Mouse (Mus musculus) heart, embryonic 12.5 days (tissue): Measurements from ENCODE around the gene Nutf2. TPM values are rescaled to one million over a fixed set of nuclear protein-coding genes. Genes with fewer than 3 reads are reported as not detected.
"Not testable (repeated sequence)": the region's sequence is repeated elsewhere in the genome, so short reads cannot be mapped to it uniquely, and the experiment has no call there.

Source experiments
- ATAC-seq: fragments of 200-750 bp; cut with Nextera tagmentation; 2 replicates; pipeline ENCODE4 v1.8.0; 2017; ENCODE audit warnings: moderate TSS enrichment, moderate library complexity; ENCODE audit not compliant: insufficient number of reproducible peaks, low FRiP score
- H3K27ac ChIP-seq: fragments of 300-500 bp; sonication (generic); 2 replicates; pipeline ENCODE4 v1.5.1; 2016; ENCODE audit warnings: mild to moderate bottlenecking, moderate library complexity; ENCODE audit not compliant: poor library complexity, severe bottlenecking
- H3K27me3 ChIP-seq: fragments of 300-500 bp; sonication (generic); replicated peaks from 2 replicates; pipeline ENCODE4 v1.6.1; 2016; ENCODE audit warnings: mild to moderate bottlenecking, moderate library complexity
- H3K36me3 ChIP-seq: fragments of 300-500 bp; sonication (generic); 2 replicates; pipeline ENCODE4 v1.6.1; 2016; ENCODE audit warnings: mild to moderate bottlenecking, moderate library complexity
- H3K4me1 ChIP-seq: fragments of 300-500 bp; sonication (generic); replicated peaks from 2 replicates; pipeline ENCODE4 v1.6.1; 2016; ENCODE audit warnings: mild to moderate bottlenecking
- H3K4me2 ChIP-seq: fragments of 300-500 bp; sonication (generic); 2 replicates; pipeline ENCODE4 v1.6.1; 2016; ENCODE audit warnings: mild to moderate bottlenecking, moderate library complexity
- H3K4me3 ChIP-seq: fragments of 300-500 bp; sonication (generic); 2 replicates; pipeline ENCODE4 v1.5.1; 2016; ENCODE audit warnings: mild to moderate bottlenecking
- H3K9ac ChIP-seq: fragments of 300-500 bp; sonication (generic); 2 replicates; pipeline ENCODE4 v1.6.1; 2016; ENCODE audit warnings: mild to moderate bottlenecking, moderate library complexity
- H3K9me3 ChIP-seq: fragments of 300-500 bp; sonication (generic); replicated peaks from 2 replicates; pipeline ENCODE4 v1.6.1; 2016; ENCODE audit warnings: mild to moderate bottlenecking, moderate library complexity
- WGBS: fragments of 180-500 bp; shearing (Covaris S2); methylation state at CpG from one replicate; pipeline ENCODE4 v1.1.7; 2016; 5-methylcytosine and 5-hydroxymethylcytosine counted together
- polyA plus RNA-seq: library from polyadenylated mRNA; unstranded; fragments of >200 nt; fragmentation: Nextera tagmentation; extraction: Ambion mirVana; gene quantifications from 2 replicates; pipeline ENCODE4 v1.2.1, GENCODE M21; 2016

Gene Nutf2
- polyA plus RNA-seq, 1 experiment from 2014 or later: 224 TPM

GRCm38 (mm10) chr8:105833740-105834139 lies 26.6 kb upstream of the Nutf2 start:
- WGBS: 67% methylated on average over 2 of the region's 2 CpGs
- not testable (repeated sequence) for H3K9ac ChIP-seq, H3K9me3 ChIP-seq, H3K36me3 ChIP-seq, ATAC-seq, H3K4me2 ChIP-seq, H3K4me3 ChIP-seq, H3K27ac ChIP-seq, H3K27me3 ChIP-seq, H3K4me1 ChIP-seq

GRCm38 (mm10) chr8:105835318-105835717 lies 25.1 kb upstream of the Nutf2 start:
- no peak overlapping the region for H3K27ac ChIP-seq
- no peaks in the 10 kb centered on the region for H3K4me1 ChIP-seq
- no peak overlapping the region for H3K4me2 ChIP-seq
- no peak overlapping the region for H3K9ac ChIP-seq
- H3K9me3 ChIP-seq: no peaks in the 10 kb centered on the region
- no peak overlapping the region for H3K4me3 ChIP-seq
- 0 out of 2 replicates have a peak, but pooled peaks have one; percentile 39 for ATAC-seq
- H3K36me3 ChIP-seq: no peaks in the 10 kb centered on the region
- H3K27me3 ChIP-seq: no peaks in the 10 kb centered on the region
- 29% methylated on average over 11 of the region's 11 CpGs for WGBS

- Histone ChIP-seq H3K4me2 (no peak overlapping the region), H3K4me1 (no peaks in the 10 kb centered on the region), H3K4me3 (no peak overlapping the region), H3K36me3 (peaks cover 9% of the 10 kb centered on the region), H3K9me3 (no peaks in the 10 kb centered on the region), H3K27me3 (no peaks in the 10 kb centered on the region), H3K9ac (no peak overlapping the region), H3K27ac (no peak overlapping the region)
- ATAC-seq: no peak
- WGBS: 84% methylated on average over 6 of the region's 6 CpGs
Observed at GRCm38 (mm10) chr8:105836991-105837390, 23.4 kb upstream of the Nutf2 start.

GRCm38 (mm10) chr8:105839209-105839608 lies 21.2 kb upstream of the Nutf2 start:
- no peaks in the 10 kb centered on the region for H3K27me3 ChIP-seq
- no peak overlapping the region for H3K27ac ChIP-seq
- H3K4me1 ChIP-seq: no peaks in the 10 kb centered on the region
- WGBS: 83% methylated on average over 5 of the region's 5 CpGs
- no peak overlapping the region for H3K9ac ChIP-seq
- no peak for ATAC-seq
- H3K4me3 ChIP-seq: no peak overlapping the region
- H3K36me3 ChIP-seq: peaks cover 27% of the 10 kb centered on the region
- H3K9me3 ChIP-seq: no peaks in the 10 kb centered on the region
- no peak overlapping the region for H3K4me2 ChIP-seq

- Histone ChIP-seq H3K4me3 (no peak overlapping the region), H3K27me3 (no peaks in the 10 kb centered on the region), H3K9ac (no peak overlapping the region), H3K4me1 (peaks cover 20% of the 10 kb centered on the region), H3K36me3 (peaks cover 78% of the 10 kb centered on the region), H3K9me3 (no peaks in the 10 kb centered on the region), H3K4me2 (peak overlapping the region; percentile 9; the same call in 1 of the 2 replicates), H3K27ac (peak overlapping the region; percentile 73)
- peak; percentile 61; the same call in 1 of the 2 replicates for ATAC-seq
- WGBS: 66% methylated on average over 11 of the region's 11 CpGs
Observed at GRCm38 (mm10) chr8:105846678-105847077, 13.7 kb upstream of the Nutf2 start.

- Histone ChIP-seq H3K27me3 (no peaks in the 10 kb centered on the region), H3K36me3 (peaks cover 49% of the 10 kb centered on the region), H3K4me2 (peak overlapping the region; percentile 61; the same call in 1 of the 2 replicates), H3K4me1 (peaks cover 20% of the 10 kb centered on the region), H3K27ac (no peak overlapping the region), H3K9ac (no peak overlapping the region), H3K9me3 (no peaks in the 10 kb centered on the region), H3K4me3 (no peak overlapping the region)
- no peak for ATAC-seq
- 81% methylated on average over 4 of the region's 4 CpGs for WGBS
Observed at GRCm38 (mm10) chr8:105850014-105850413, 10.4 kb upstream of the Nutf2 start.

- H3K9ac ChIP-seq: no peak overlapping the region
- H3K9me3 ChIP-seq: no peaks in the 10 kb centered on the region
- H3K4me1 ChIP-seq: peaks cover 20% of the 10 kb centered on the region
- no peak overlapping the region for H3K27ac ChIP-seq
- WGBS: 82% methylated on average over 7 of the region's 7 CpGs
- H3K4me2 ChIP-seq: peak overlapping the region; percentile 61
- peak overlapping the region; percentile 27 for H3K4me3 ChIP-seq
- H3K27me3 ChIP-seq: no peaks in the 10 kb centered on the region
- ATAC-seq: no peak
- peaks cover 43% of the 10 kb centered on the region for H3K36me3 ChIP-seq
Observed at GRCm38 (mm10) chr8:105850611-105851010, 9.8 kb upstream of the Nutf2 start.

GRCm38 (mm10) chr8:105851651-105852143 lies 8.7 kb upstream of the Nutf2 start:
- Histone ChIP-seq H3K4me1 (peaks cover 24% of the 10 kb centered on the region), H3K27ac (peak overlapping the region; percentile 67), H3K9ac (peak overlapping the region; percentile 86), H3K4me3 (peak overlapping the region; percentile 92), H3K9me3 (no peaks in the 10 kb centered on the region), H3K36me3 (peaks cover 33% of the 10 kb centered on the region), H3K4me2 (peak overlapping the region; percentile 81), H3K27me3 (no peaks in the 10 kb centered on the region)
- peak; percentile 74 for ATAC-seq
- WGBS: under 1% methylated on average over 34 of the region's 34 CpGs

GRCm38 (mm10) chr8:105852146-105852729 lies 8.1 kb upstream of the Nutf2 start:
- H3K9me3 ChIP-seq: no peaks in the 10 kb centered on the region
- H3K9ac ChIP-seq: no peak overlapping the region
- peak overlapping the region; percentile 92; the same call in 1 of the 2 replicates for H3K4me3 ChIP-seq
- H3K27ac ChIP-seq: no peak overlapping the region
- H3K4me1 ChIP-seq: peaks cover 28% of the 10 kb centered on the region
- no peaks in the 10 kb centered on the region for H3K27me3 ChIP-seq
- H3K36me3 ChIP-seq: peaks cover 27% of the 10 kb centered on the region
- WGBS: 78% methylated on average over 12 of the region's 12 CpGs
- H3K4me2 ChIP-seq: peak overlapping the region; percentile 81; the same call in 1 of the 2 replicates
- ATAC-seq: no peak

- no peak for ATAC-seq
- Histone ChIP-seq H3K9me3 (no peaks in the 10 kb centered on the region), H3K4me3 (no peak within 1 kb of the TSS), H3K4me1 (peaks cover 35% of the 10 kb centered on the region), H3K27ac (no peak within 1 kb of the TSS), H3K27me3 (no peaks in the 10 kb centered on the region), H3K4me2 (no peak within 1 kb of the TSS), H3K9ac (no peak within 1 kb of the TSS), H3K36me3 (peaks cover 23% of the 10 kb centered on the region)
- 94% methylated on average over 3 of the region's 3 CpGs for WGBS
Observed at GRCm38 (mm10) chr8:105853178-105853577, 7.2 kb upstream of the Nutf2 start, which contains the start of gene Cenpt. Cenpt (minus strand) TSS chr8:105853278.

- H3K27ac ChIP-seq: peak overlapping the region; percentile 81; the same call in 1 of the 2 replicates
Observed at GRCm38 (mm10) chr8:105854303-105854702, 6.1 kb upstream of the Nutf2 start.

More at GRCm38 (mm10) chr8:105854303-105854702, 6.1 kb upstream of the Nutf2 start:
- Histone ChIP-seq H3K9ac (peak overlapping the region; percentile 92), H3K27me3 (no peaks in the 10 kb centered on the region), H3K4me3 (peak overlapping the region; percentile 84), H3K4me1 (peaks cover 39% of the 10 kb centered on the region), H3K36me3 (peaks cover 19% of the 10 kb centered on the region), H3K4me2 (peak overlapping the region; percentile 97), H3K9me3 (no peaks in the 10 kb centered on the region)
- ATAC-seq: no peak
- WGBS: 21% methylated on average over 8 of the region's 8 CpGs
